Mouse (Mus musculus) lung, adult 2 months (tissue): ENCODE results near the gene Mdk.

Experiments
- CTCF ChIP-seq: fragments of 200-500 bp; IDR thresholded peaks from 2 replicates; pipeline ENCODE4 v1.5.1; 2011; ENCODE audit warnings: mild to moderate bottlenecking, low read length, control low read depth; ENCODE audit not compliant: insufficient read depth
- POLR2A ChIP-seq: fragments of 200-500 bp; IDR thresholded peaks from 2 replicates; pipeline ENCODE4 v1.6.1; 2011; ENCODE audit warnings: low read depth, mild to moderate bottlenecking, control low read depth, low read length, borderline replicate concordance; ENCODE audit errors: extremely low read depth

DNA sequence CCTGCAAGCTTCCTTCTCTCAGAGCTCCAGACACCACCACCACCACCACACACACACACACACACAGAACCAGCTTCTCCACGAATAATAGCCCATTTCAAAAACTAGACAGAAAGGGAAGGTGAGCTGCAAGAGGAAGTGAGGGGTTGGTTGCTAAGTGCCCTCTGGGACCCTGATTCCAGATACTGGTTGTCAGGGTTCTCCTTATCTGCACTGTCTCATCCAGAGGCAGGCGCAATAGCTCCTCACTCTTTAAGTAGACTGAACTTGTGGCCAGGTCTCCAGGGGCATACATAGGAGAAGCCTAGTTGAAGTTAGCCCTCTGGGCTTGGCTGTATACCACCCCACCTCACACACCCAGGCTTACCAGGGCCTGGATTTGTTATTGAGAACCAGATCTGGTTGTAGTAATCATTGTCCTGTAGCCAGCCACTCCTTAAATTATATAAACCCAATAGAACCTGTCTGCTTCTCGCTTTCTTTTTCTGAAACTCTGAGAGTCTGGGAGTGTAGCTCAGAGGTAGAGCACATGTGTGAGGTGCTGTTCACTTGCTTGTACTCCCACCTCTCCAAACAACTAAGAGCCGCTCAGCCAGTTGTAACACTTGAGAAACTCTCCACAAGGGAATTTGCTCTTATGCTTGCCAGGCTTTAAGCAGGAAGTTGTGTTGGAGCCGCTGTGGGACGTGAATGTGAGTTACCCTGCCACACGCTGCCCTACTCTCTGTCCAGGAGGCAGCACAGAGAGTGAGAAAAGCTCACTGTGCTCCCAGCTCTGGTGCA lies 18.6 kb downstream of the Mdk start:
- TF ChIP-seq CTCF = no peak
- no peak for TF ChIP-seq POLR2A
